Mouse (Mus musculus): Measurements from ENCODE around the gene Klhl18.

- TF ChIP-seq TAL1 (IDR thresholded peaks at IDR 0.05; ENCODE audit: low read length) (no peak), GATA1 (IDR thresholded peaks at IDR 0.05; ENCODE audit: low read length) (no peak)
Observed at GRCm38 (mm10) chr9:110463983-110464591, 12.4 kb downstream of the Klhl18 start.
